Mouse (Mus musculus): ENCODE measurements around the gene Pcdh7. TPM values are rescaled to one million over a fixed set of nuclear protein-coding genes. Genes with fewer than 3 reads are reported as not detected.

Pcdh7 gene
- total and polyA plus RNA-seq, 3 experiments = not detected

GRCm38 (mm10) chr5:57721927-57722326, 4.2 kb downstream of the Pcdh7 start:
- Histone ChIP-seq H3K27me3 (ENCODE audit: control insufficient read depth in 1 of 2, insufficient read depth in 2 of 2, low read length in 2 of 2) (no peaks in the 10 kb centered on the region), H3K36me3 (ENCODE audit: control insufficient read depth in 1 of 2, insufficient read depth in 2 of 2, low read length in 2 of 2) (no peaks in the 10 kb centered on the region), H3K79me2 (ENCODE audit: control insufficient read depth, insufficient read depth, low read length, poor library complexity) (no peaks in the 10 kb centered on the region), H3K4me3 (ENCODE audit: control insufficient read depth in 1 of 2, insufficient read depth in 1 of 2, low read depth in 2 of 2, low read length in 2 of 2) (no peak overlapping the region), H3K9ac (ENCODE audit: control insufficient read depth, low read depth, low read length, poor library complexity, severe bottlenecking) (no peak overlapping the region), H3K27ac (ENCODE audit: control insufficient read depth, low read depth, low read length) (no peak overlapping the region), H3K4me1 (ENCODE audit: control insufficient read depth in 1 of 2, insufficient read depth in 2 of 2, low read length in 2 of 2) (no peaks in the 10 kb centered on the region), H3K9me3 (replicated peaks; ENCODE audit: insufficient read depth, low read length) (no peaks in the 10 kb centered on the region)
- no peak for TF ChIP-seq MAX (IDR thresholded peaks at IDR 0.05; ENCODE audit: low read length)
- TF ChIP-seq ZMIZ1 (IDR thresholded peaks at IDR 0.05; ENCODE audit: low read depth, low read length) = no peak
- TF ChIP-seq CTCF (IDR thresholded peaks at IDR 0.05 in 2 of 3, conservative IDR thresholded peaks at IDR 0.05 in 1 of 3; ENCODE audit: control insufficient read depth in 1 of 3, insufficient read depth in 1 of 3, low read depth in 2 of 3, low read length in 3 of 3, poor library complexity in 1 of 3, severe bottlenecking in 1 of 3) = no peak
- no peak for DNase-seq (ENCODE audit: low read depth, low spot score)

GRCm38 (mm10) chr5:57733451-57733850, 15.7 kb downstream of the Pcdh7 start:
- H3K4me1 ChIP-seq (ENCODE audit: control insufficient read depth in 1 of 2, insufficient read depth in 2 of 2, low read length in 2 of 2) = no peaks in the 10 kb centered on the region; a peak in 1 of 4 replicates
- no peak for TF ChIP-seq GABPA (IDR thresholded peaks at IDR 0.05; ENCODE audit: low read depth, low read length)
- no peak for TF ChIP-seq TCF12 (IDR thresholded peaks at IDR 0.05; ENCODE audit: low read depth, low read length)
- no peak for TF ChIP-seq GATA1 (IDR thresholded peaks at IDR 0.05; ENCODE audit: low read depth, low read length)
- no peak for TF ChIP-seq HCFC1 (IDR thresholded peaks at IDR 0.05; ENCODE audit: low read depth, low read length)
- TF ChIP-seq POLR2AphosphoS5 (IDR thresholded peaks at IDR 0.05; ENCODE audit: borderline replicate concordance, low read depth, low read length) = no peak
- TF ChIP-seq MAX (IDR thresholded peaks at IDR 0.05; ENCODE audit: low read length) = no peak
- TF ChIP-seq NELFE (IDR thresholded peaks at IDR 0.05; ENCODE audit: low read depth, low read length) = no peak
- no peak for TF ChIP-seq E2F4 (IDR thresholded peaks at IDR 0.05; ENCODE audit: borderline replicate concordance, low read depth, low read length)
- no peak for TF ChIP-seq ETS1 (IDR thresholded peaks at IDR 0.05; ENCODE audit: low read depth, low read length)
- TF ChIP-seq POLR2AphosphoS2 (IDR thresholded peaks at IDR 0.05; ENCODE audit: low read length) = no peak
- no peak for DNase-seq (ENCODE audit: low read depth, low spot score)
- no peak overlapping the region for H3K27ac ChIP-seq (ENCODE audit: control insufficient read depth, low read depth, low read length)
- no peak overlapping the region for H3K9ac ChIP-seq (ENCODE audit: control insufficient read depth, low read depth, low read length, poor library complexity, severe bottlenecking)
- H3K79me2 ChIP-seq (ENCODE audit: control insufficient read depth, insufficient read depth, low read length, poor library complexity) = no peaks in the 10 kb centered on the region
- H3K27me3 ChIP-seq (ENCODE audit: control insufficient read depth in 1 of 2, insufficient read depth in 2 of 2, low read length in 2 of 2) = no peaks in the 10 kb centered on the region
- H3K4me3 ChIP-seq (ENCODE audit: control insufficient read depth in 1 of 2, insufficient read depth in 1 of 2, low read depth in 2 of 2, low read length in 2 of 2) = no peak overlapping the region
- H3K36me3 ChIP-seq (ENCODE audit: control insufficient read depth in 1 of 2, insufficient read depth in 2 of 2, low read length in 2 of 2) = peaks cover 0 to 2% of the 10 kb centered on the region in 2 experiments; a peak in 1 of 4 replicates
- no peaks in the 10 kb centered on the region for H3K9me3 ChIP-seq (replicated peaks; ENCODE audit: insufficient read depth, low read length)

GRCm38 (mm10) chr5:57735723-57736122, 18.0 kb downstream of the Pcdh7 start:
- no peaks in the 10 kb centered on the region; a peak in 1 of 4 replicates for H3K4me1 ChIP-seq (ENCODE audit: control insufficient read depth in 1 of 2, insufficient read depth in 2 of 2, low read length in 2 of 2)

More at GRCm38 (mm10) chr5:57735723-57736122, 18.0 kb downstream of the Pcdh7 start:
- TF ChIP-seq HCFC1 (IDR thresholded peaks at IDR 0.05; ENCODE audit: low read depth, low read length) (no peak), KAT2A (conservative IDR thresholded peaks at IDR 0.05; ENCODE audit: low read depth, low read length) (no peak), SMC3 (IDR thresholded peaks at IDR 0.05; ENCODE audit: low read depth, low read length) (no peak), E2F4 (IDR thresholded peaks at IDR 0.05; ENCODE audit: borderline replicate concordance, low read depth, low read length) (no peak), CHD2 (IDR thresholded peaks at IDR 0.05; ENCODE audit: low read length) (no peak), USF1 (IDR thresholded peaks at IDR 0.05; ENCODE audit: low read depth, low read length) (no peak), ELF1 (IDR thresholded peaks at IDR 0.05; ENCODE audit: low read depth, low read length) (no peak)
- DNase-seq (ENCODE audit: low read depth, low spot score) = peak; percentile 19
- no peaks in the 10 kb centered on the region for H3K27me3 ChIP-seq (ENCODE audit: control insufficient read depth in 1 of 2, insufficient read depth in 2 of 2, low read length in 2 of 2)
- no peak overlapping the region for H3K27ac ChIP-seq (ENCODE audit: control insufficient read depth, low read depth, low read length)
- H3K36me3 ChIP-seq (ENCODE audit: control insufficient read depth in 1 of 2, insufficient read depth in 2 of 2, low read length in 2 of 2) = peaks cover 0 to 2% of the 10 kb centered on the region in 2 experiments; a peak in 1 of 4 replicates
- H3K79me2 ChIP-seq (ENCODE audit: control insufficient read depth, insufficient read depth, low read length, poor library complexity) = no peaks in the 10 kb centered on the region
- H3K9ac ChIP-seq (ENCODE audit: control insufficient read depth, low read depth, low read length, poor library complexity, severe bottlenecking) = no peak overlapping the region
- H3K4me3 ChIP-seq (ENCODE audit: control insufficient read depth in 1 of 2, insufficient read depth in 1 of 2, low read depth in 2 of 2, low read length in 2 of 2) = no peak overlapping the region
- H3K9me3 ChIP-seq (replicated peaks; ENCODE audit: insufficient read depth, low read length) = no peaks in the 10 kb centered on the region

Data from MEL (cell line).